Mouse (Mus musculus) kidney, adult 11 months (tissue): ENCODE results near the gene Espnl.

Experiments used
- DNase-seq: peaks from one replicate; pipeline ENCODE4 v3.0.0; 2022

Gene Espnl

GRCm38 (mm10) chr1:91321760-91322438 lies at the start of gene Espnl:
Espnl (plus strand) TSS chr1:91322075.
- no peak for DNase-seq

GRCm38 (mm10) chr1:91272260-91272659 lies 49.6 kb upstream of the Espnl start:
- DNase-seq: no peak

GRCm38 (mm10) chr1:91276581-91276980 lies 45.3 kb upstream of the Espnl start:
- DNase-seq: no peak

GRCm38 (mm10) chr1:91277480-91277879 lies 44.4 kb upstream of the Espnl start:
- DNase-seq: no peak

- DNase-seq: no peak
Observed at GRCm38 (mm10) chr1:91278410-91279119, 43.3 kb upstream of the Espnl start.

- no peak for DNase-seq
Observed at GRCm38 (mm10) chr1:91279126-91279525, 42.7 kb upstream of the Espnl start.

GRCm38 (mm10) chr1:91282582-91282981 lies 39.3 kb upstream of the Espnl start:
- DNase-seq: no peak

GRCm38 (mm10) chr1:91289375-91289774 lies 32.5 kb upstream of the Espnl start:
- no peak for DNase-seq

GRCm38 (mm10) chr1:91292101-91292825 lies 29.6 kb upstream of the Espnl start:
- DNase-seq: no peak

GRCm38 (mm10) chr1:91295544-91295943 lies 26.3 kb upstream of the Espnl start:
- DNase-seq: no peak

GRCm38 (mm10) chr1:91297799-91298744 lies 23.8 kb upstream of the Espnl start, which contains the start of gene Scly:
Scly (plus strand) TSS chr1:91298338.
- peak; percentile 97 for DNase-seq

GRCm38 (mm10) chr1:91299026-91299706 lies 22.7 kb upstream of the Espnl start:
- peak; percentile 19 for DNase-seq

- peak; percentile 55 for DNase-seq
Observed at GRCm38 (mm10) chr1:91299707-91300426, 22.0 kb upstream of the Espnl start.

- peak; percentile 79 for DNase-seq
Observed at GRCm38 (mm10) chr1:91301206-91301920, 20.5 kb upstream of the Espnl start.

- no peak for DNase-seq
Observed at GRCm38 (mm10) chr1:91302021-91302420, 19.9 kb upstream of the Espnl start.

- DNase-seq: no peak
Observed at GRCm38 (mm10) chr1:91304621-91305020, 17.3 kb upstream of the Espnl start.

- peak; percentile 75 for DNase-seq
Observed at GRCm38 (mm10) chr1:91309366-91310085, 12.3 kb upstream of the Espnl start.

- DNase-seq: no peak
Observed at GRCm38 (mm10) chr1:91312273-91312672, 9.6 kb upstream of the Espnl start.

GRCm38 (mm10) chr1:91313251-91313650 lies 8.6 kb upstream of the Espnl start:
- DNase-seq: no peak

- DNase-seq: peak; percentile 80
Observed at GRCm38 (mm10) chr1:91317656-91318055, 4.2 kb upstream of the Espnl start.
